Mouse (Mus musculus): ENCODE measurements around the gene Csnk1e. TPM values are rescaled to one million over a fixed set of nuclear protein-coding genes. Genes with fewer than 3 reads are reported as not detected.

Gene Csnk1e
- polyA plus RNA-seq, 2 experiments, result 3.7 to 9.8 TPM

DNA sequence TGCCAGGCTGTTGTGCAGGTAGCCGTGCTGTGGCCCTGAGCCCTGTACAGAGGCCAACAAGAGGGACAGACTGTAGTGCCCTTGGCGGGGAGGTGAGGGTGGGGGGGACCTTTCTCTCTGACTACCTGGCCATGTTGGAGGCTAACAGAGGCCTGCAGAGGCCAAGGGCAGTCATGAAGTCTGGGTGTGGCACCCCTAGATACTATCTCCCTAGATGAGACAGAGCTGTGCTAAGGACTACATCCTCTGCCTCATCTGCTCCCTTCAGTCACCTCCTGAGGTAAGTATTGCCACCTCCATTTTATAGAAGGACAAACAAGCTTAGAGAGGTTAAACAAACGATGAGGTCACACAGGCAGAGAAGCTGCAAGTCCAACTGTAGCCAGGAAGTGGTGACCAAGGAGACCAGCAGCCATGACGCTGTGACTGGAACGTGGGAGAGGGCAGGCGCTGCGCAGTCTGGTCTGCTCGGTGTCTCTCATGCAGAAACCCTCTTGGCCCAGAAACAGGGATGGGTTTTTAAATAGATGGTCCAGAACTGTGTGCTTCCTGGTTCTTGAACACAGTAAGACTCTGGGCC, 86.4 kb downstream of the Csnk1e start:
- H3K9me3 ChIP-seq (ENCODE audit: control insufficient read depth, low read length), result no peaks in the 10 kb centered on the region
- no peak for DNase-seq (ENCODE audit: low read depth in 3 of 3, low spot score in 3 of 3)
- H3K4me1 ChIP-seq (replicated peaks; ENCODE audit: control insufficient read depth in 2 of 2, insufficient read depth in 2 of 2, low read length in 1 of 2), result no peaks in the 10 kb centered on the region; a peak in 1 of 4 replicates
- H3K27ac ChIP-seq, result no peak overlapping the region
- no peak for TF ChIP-seq EP300 (IDR thresholded peaks at IDR 0.05; ENCODE audit: low read depth)
- no peak for TF ChIP-seq CTCF (IDR thresholded peaks at IDR 0.05; ENCODE audit: low read depth)
- no peak overlapping the region for H3K4me2 ChIP-seq (ENCODE audit: low read depth)
- H3K27me3 ChIP-seq (ENCODE audit: control insufficient read depth, insufficient read depth, low read length), result no peaks in the 10 kb centered on the region
- H3K4me3 ChIP-seq (ENCODE audit: insufficient read depth in 1 of 2, low read depth in 2 of 2, low read length in 2 of 2), result no peak overlapping the region
- no peak overlapping the region for H3K9ac ChIP-seq (replicated peaks)
- ATAC-seq (ENCODE audit: insufficient read depth), result peak; percentile 21; the same call in 1 of the 2 replicates
- WGBS (ENCODE audit: insufficient replicate concordance), result 76% methylated on average over 8 of the region's 8 CpGs
- no peaks in the 10 kb centered on the region for H3K36me3 ChIP-seq (replicated peaks; ENCODE audit: control insufficient read depth, insufficient read depth, low read depth)

DNA sequence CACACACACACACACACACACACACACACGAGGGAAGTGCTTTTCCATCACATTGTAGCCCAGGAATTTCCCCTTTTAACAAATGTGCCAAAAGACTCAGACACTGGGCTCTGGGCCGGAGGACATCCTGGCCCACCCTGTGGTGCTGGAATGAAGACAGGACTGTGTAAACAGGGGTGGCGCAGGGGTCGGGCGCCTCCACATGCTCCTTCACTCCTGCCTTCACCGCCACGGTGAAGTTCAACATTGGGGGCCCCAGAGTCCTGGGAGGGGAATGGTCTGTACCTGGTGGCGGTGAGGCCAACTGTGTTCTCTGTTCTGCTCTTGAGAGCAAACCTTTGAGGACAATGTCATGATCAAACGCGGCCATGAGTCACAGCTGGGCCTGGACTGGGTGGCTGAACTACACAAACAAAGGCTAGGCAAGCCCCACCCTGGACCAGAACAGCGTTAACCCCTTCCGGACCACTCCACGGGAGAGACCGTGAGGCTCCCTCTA, 87.0 kb downstream of the Csnk1e start:
- no peaks in the 10 kb centered on the region for H3K27me3 ChIP-seq (ENCODE audit: control insufficient read depth, insufficient read depth, low read length)
- no peaks in the 10 kb centered on the region for H3K9me3 ChIP-seq (ENCODE audit: control insufficient read depth, low read length)
- H3K9ac ChIP-seq (replicated peaks), result no peak overlapping the region
- H3K4me2 ChIP-seq (ENCODE audit: low read depth), result no peak overlapping the region
- H3K27ac ChIP-seq, result no peak overlapping the region
- DNase-seq (ENCODE audit: low read depth in 3 of 3, low spot score in 3 of 3) (no peak), ATAC-seq (ENCODE audit: insufficient read depth) (peak; percentile 62)
- no peak for TF ChIP-seq EP300 (IDR thresholded peaks at IDR 0.05; ENCODE audit: low read depth)
- 65% methylated on average over 14 of the region's 14 CpGs for WGBS (ENCODE audit: insufficient replicate concordance)
- no peak overlapping the region for H3K4me3 ChIP-seq (ENCODE audit: insufficient read depth in 1 of 2, low read depth in 2 of 2, low read length in 2 of 2)
- H3K4me1 ChIP-seq (replicated peaks; ENCODE audit: control insufficient read depth in 2 of 2, insufficient read depth in 2 of 2, low read length in 1 of 2), result no peaks in the 10 kb centered on the region; a peak in 1 of 4 replicates
- H3K36me3 ChIP-seq (replicated peaks; ENCODE audit: control insufficient read depth, insufficient read depth, low read depth), result no peaks in the 10 kb centered on the region

MicroRNAs within 50 kb of the gene (microRNA counts, 519-probe panel; counts per million panel counts)
- 69.9 counts per million for microRNA mmu-miR-1943

Small RNAs within 50 kb of the gene (microRNA-seq; reads per million reads assigned to microRNA genes)
- not detected for gene Gm44302
- gene Mir1943, result 2.1 reads per million

Other genes with a start within 250 kb of the Csnk1e start
- 9.1 and 12.4 TPM in 2 replicates for gene Pick1, start 226.4 kb downstream of the Csnk1e start, polyA plus RNA-seq (2012; rRNA removed)
- gene Pick1, start 226.4 kb downstream of the Csnk1e start, polyA plus RNA-seq (2014; fragmentation: Nextera tagmentation; extraction: Ambion mirVana), result 3.5 and 4.2 TPM in 2 replicates
- 0.04 and 0.06 TPM in 2 replicates for gene Gm49486, start 226.2 kb downstream of the Csnk1e start, polyA plus RNA-seq (2012; rRNA removed)
- not detected in 2 replicates for gene Gm49486, start 226.2 kb downstream of the Csnk1e start, polyA plus RNA-seq (2014; fragmentation: Nextera tagmentation; extraction: Ambion mirVana)
- not detected in 2 replicates for gene Slc16a8, start 200.8 kb downstream of the Csnk1e start, polyA plus RNA-seq (2012; rRNA removed)
- gene Slc16a8, start 200.8 kb downstream of the Csnk1e start, polyA plus RNA-seq (2014; fragmentation: Nextera tagmentation; extraction: Ambion mirVana), result not detected in 2 replicates
- gene Baiap2l2, start 170.0 kb downstream of the Csnk1e start, polyA plus RNA-seq (2012; rRNA removed), result 3.9 and 7.9 TPM in 2 replicates
- 1.2 and 1.9 TPM in 2 replicates for gene Baiap2l2, start 170.0 kb downstream of the Csnk1e start, polyA plus RNA-seq (2014; fragmentation: Nextera tagmentation; extraction: Ambion mirVana)
- gene Pla2g6, start 127.2 kb downstream of the Csnk1e start, polyA plus RNA-seq (2012; rRNA removed), result 10.5 and 11.8 TPM in 2 replicates
- gene Pla2g6, start 127.2 kb downstream of the Csnk1e start, polyA plus RNA-seq (2014; fragmentation: Nextera tagmentation; extraction: Ambion mirVana), result 7.9 and 9.9 TPM in 2 replicates
- gene Maff, start 108.9 kb downstream of the Csnk1e start, polyA plus RNA-seq (2012; rRNA removed), result 1.8 TPM in 2 replicates
- gene Maff, start 108.9 kb downstream of the Csnk1e start, polyA plus RNA-seq (2014; fragmentation: Nextera tagmentation; extraction: Ambion mirVana), result 0.80 and 1.1 TPM in 2 replicates
- 7.2 and 10.3 TPM in 2 replicates for gene Tmem184b, start 52.0 kb downstream of the Csnk1e start, polyA plus RNA-seq (2012; rRNA removed)
- gene Tmem184b, start 52.0 kb downstream of the Csnk1e start, polyA plus RNA-seq (2014; fragmentation: Nextera tagmentation; extraction: Ambion mirVana), result 5.7 and 8.6 TPM in 2 replicates
- not detected in 2 replicates for gene Kcnj4, start 49.7 kb upstream of the Csnk1e start, polyA plus RNA-seq (2012; rRNA removed)
- not detected in 2 replicates for gene Kcnj4, start 49.7 kb upstream of the Csnk1e start, polyA plus RNA-seq (2014; fragmentation: Nextera tagmentation; extraction: Ambion mirVana)
- 2.3 and 2.6 TPM in 2 replicates for gene Kdelr3, start 60.8 kb upstream of the Csnk1e start, polyA plus RNA-seq (2012; rRNA removed)
- 3.2 TPM in 2 replicates for gene Kdelr3, start 60.8 kb upstream of the Csnk1e start, polyA plus RNA-seq (2014; fragmentation: Nextera tagmentation; extraction: Ambion mirVana)
- 71.4 and 104 TPM in 2 replicates for gene Ddx17, start 91.2 kb upstream of the Csnk1e start, polyA plus RNA-seq (2012; rRNA removed)
- 13.9 and 19.0 TPM in 2 replicates for gene Ddx17, start 91.2 kb upstream of the Csnk1e start, polyA plus RNA-seq (2014; fragmentation: Nextera tagmentation; extraction: Ambion mirVana)
- gene Dmc1, start 149.5 kb upstream of the Csnk1e start, polyA plus RNA-seq (2012; rRNA removed), result 0.22 and 0.40 TPM in 2 replicates
- 0.32 TPM in 2 replicates for gene Dmc1, start 149.5 kb upstream of the Csnk1e start, polyA plus RNA-seq (2014; fragmentation: Nextera tagmentation; extraction: Ambion mirVana)
- gene Fam227a, start 203.4 kb upstream of the Csnk1e start, polyA plus RNA-seq (2012; rRNA removed), result 0.26 and 0.35 TPM in 2 replicates
- 0.06 TPM in 1 of 2 replicates, not detected in the other for gene Fam227a, start 203.4 kb upstream of the Csnk1e start, polyA plus RNA-seq (2014; fragmentation: Nextera tagmentation; extraction: Ambion mirVana)
- gene Cby1, start 203.6 kb upstream of the Csnk1e start, polyA plus RNA-seq (2012; rRNA removed), result 4.0 and 4.6 TPM in 2 replicates
- 13.4 and 15.7 TPM in 2 replicates for gene Cby1, start 203.6 kb upstream of the Csnk1e start, polyA plus RNA-seq (2014; fragmentation: Nextera tagmentation; extraction: Ambion mirVana)
- 51.1 and 58.4 TPM in 2 replicates for gene Tomm22, start 215.3 kb upstream of the Csnk1e start, polyA plus RNA-seq (2012; rRNA removed)
- 142 and 148 TPM in 2 replicates for gene Tomm22, start 215.3 kb upstream of the Csnk1e start, polyA plus RNA-seq (2014; fragmentation: Nextera tagmentation; extraction: Ambion mirVana)
- 19.7 and 21.4 TPM in 2 replicates for gene Josd1, start 232.4 kb upstream of the Csnk1e start, polyA plus RNA-seq (2012; rRNA removed)
- gene Josd1, start 232.4 kb upstream of the Csnk1e start, polyA plus RNA-seq (2014; fragmentation: Nextera tagmentation; extraction: Ambion mirVana), result 13.0 and 13.2 TPM in 2 replicates
- 23.5 and 23.7 TPM in 2 replicates for gene Gtpbp1, start 235.3 kb upstream of the Csnk1e start, polyA plus RNA-seq (2012; rRNA removed)
- 22.6 and 28.2 TPM in 2 replicates for gene Gtpbp1, start 235.3 kb upstream of the Csnk1e start, polyA plus RNA-seq (2014; fragmentation: Nextera tagmentation; extraction: Ambion mirVana)